Mouse (Mus musculus) stomach, postnatal 0 days (tissue): ENCODE measurements at regions not wholly inside any gene's neighbourhood (a gene's known extent, or its start where the extent isn't known, plus 50 kb on each side); places are given as distances from the start of the nearest gene placed in this dataset.

Experiments
- CTCF ChIP-seq: IDR thresholded peaks from 2 replicates; pipeline ENCODE4 v1.5.1; 2016; ENCODE audit warnings: antibody characterized with exemption, low read depth, mild to moderate bottlenecking, moderate library complexity
- EP300 ChIP-seq: optimal IDR thresholded peaks from 2 replicates; pipeline ENCODE3; 2016; ENCODE audit warnings: antibody characterized with exemption

DNA sequence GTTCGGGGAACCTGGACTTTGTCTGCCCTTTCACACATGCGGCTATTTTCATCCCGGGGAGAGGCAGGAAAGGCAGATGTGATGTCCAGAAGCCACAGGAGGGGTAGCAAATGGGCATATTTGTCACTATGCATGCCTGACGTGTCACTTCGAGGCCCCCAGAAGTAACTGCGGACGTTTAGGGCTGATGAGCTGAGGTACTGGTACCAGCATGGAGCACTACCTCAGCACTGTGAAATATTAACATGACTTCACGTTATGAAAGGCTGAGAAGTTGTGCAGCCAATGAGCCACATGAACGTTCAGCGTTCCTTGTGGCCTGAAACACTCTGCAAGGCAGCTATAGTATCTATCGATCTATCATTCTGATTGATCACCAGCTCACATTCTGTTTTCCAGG is 255.1 kb downstream of the Zfp704 start:
- TF ChIP-seq CTCF = no peak
- no peak for TF ChIP-seq EP300
